Mouse (Mus musculus) c-Kit-positive CD71-positive TER-119-positive erythroid progenitor cells, embryonic 14.5 days (primary cell): ENCODE measurements around the gene Mlx.

Experiments used
- DNase-seq: peaks from one replicate; pipeline ENCODE4 v3.0.0-alpha.2; 2013; ENCODE audit warnings: low spot score

Mlx gene

GRCm38 (mm10) chr11:101065002-101065401 is 22.1 kb upstream of the Mlx start:
- no peak for DNase-seq

DNA sequence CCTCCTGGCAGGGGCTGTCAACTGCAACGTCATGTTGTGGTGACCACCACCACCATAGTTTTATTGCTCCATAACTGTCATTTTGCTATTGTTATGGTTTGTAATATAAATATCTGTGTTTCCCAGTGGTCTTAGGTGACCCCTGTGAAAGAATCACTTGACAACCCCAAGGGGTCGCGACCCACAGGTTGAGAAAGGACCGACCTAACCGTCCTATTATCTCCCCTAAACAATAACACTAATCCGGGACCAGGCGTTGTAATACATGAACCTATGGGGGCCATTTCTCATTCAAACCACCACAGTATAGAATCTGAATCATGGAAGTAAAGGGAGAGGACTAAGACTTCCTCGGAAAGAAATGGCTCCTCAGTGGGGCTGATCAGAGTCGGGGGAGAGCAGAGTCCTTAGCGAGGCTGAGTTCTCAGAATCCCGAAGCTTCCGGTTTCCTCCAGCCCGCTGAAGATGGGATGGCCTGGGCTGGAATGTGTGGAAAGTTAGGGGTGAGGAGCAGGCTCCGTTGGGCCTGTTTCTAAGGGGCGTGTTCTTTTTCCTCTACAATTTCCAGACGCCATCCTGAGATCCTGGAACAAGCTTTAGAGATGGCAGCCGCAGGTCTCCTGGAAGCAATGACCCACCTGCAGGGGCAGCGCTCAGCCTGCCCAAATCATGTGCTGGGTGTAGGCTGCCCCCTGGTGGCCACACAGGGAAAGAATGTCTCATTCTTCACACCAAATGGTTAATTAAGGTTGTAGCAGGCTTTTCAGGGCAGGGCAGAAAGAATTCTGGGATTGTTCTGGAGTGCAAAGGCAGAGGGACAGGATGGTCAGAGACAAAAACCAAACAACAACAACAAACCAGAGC is 20.3 kb upstream of the Mlx start:
- DNase-seq, result peak; percentile 72

GRCm38 (mm10) chr11:101069391-101070188 is 17.5 kb upstream of the Mlx start, which contains the start of gene Naglu:
Gene Naglu (plus strand): TSS chr11:101070012.
- peak; percentile 82 for DNase-seq

- DNase-seq, result no peak
Measured at GRCm38 (mm10) chr11:101070189-101070527, 16.9 kb upstream of the Mlx start.

GRCm38 (mm10) chr11:101070987-101071386 is 16.1 kb upstream of the Mlx start:
- DNase-seq, result no peak

GRCm38 (mm10) chr11:101071810-101072428 is 15.2 kb upstream of the Mlx start:
- DNase-seq, result no peak

- DNase-seq, result no peak
Measured at GRCm38 (mm10) chr11:101078121-101078520, 9.0 kb upstream of the Mlx start, which contains the start of gene Hsd17b1. Gene Hsd17b1 (plus strand): TSS chr11:101078411.

DNA sequence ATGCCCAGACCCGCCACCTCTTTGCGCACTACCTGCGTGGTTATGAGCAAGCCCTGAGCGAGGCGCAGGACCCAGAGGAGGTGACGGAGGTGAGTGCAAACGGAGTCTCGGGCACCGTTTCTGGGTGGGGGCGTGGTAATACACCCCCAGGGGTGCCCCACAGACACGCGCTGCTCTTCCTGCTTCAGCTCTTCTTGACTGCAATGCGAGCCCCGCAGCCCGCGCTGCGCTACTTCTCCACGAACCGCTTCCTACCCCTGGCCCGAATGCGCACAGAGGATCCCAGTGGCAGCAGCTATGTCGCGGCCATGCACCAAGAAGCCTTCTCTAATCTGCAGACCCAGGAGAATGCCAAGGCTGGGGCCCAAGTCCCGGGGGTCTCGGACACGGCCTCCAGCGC is 7.3 kb upstream of the Mlx start:
- no peak for DNase-seq

DNA sequence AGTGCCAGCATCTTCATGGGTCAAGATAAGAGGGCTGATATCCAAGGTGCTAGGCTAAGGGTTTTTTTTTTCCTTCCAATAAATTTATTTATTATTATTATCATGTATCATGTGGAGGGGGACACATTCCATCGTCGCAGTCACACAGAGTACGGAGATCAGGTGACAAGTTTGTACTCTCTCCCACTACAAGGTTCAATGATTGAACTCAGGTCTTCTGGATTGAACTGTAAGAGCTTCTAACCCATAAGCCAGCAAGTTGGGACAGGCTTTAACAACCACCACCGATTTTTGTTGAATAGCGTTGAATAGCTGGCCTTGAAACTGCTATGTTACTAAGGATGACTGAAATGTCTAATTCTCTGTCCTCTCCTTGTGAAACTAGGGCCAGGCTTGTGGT is 6.7 kb upstream of the Mlx start:
- no peak for DNase-seq

GRCm38 (mm10) chr11:101081659-101082058 is 5.4 kb upstream of the Mlx start:
- DNase-seq, result no peak

GRCm38 (mm10) chr11:101082208-101083082 is 4.6 kb upstream of the Mlx start, which contains the start of gene Coasy:
Gene Coasy (plus strand): TSS chr11:101082565.
- peak; percentile 86 for DNase-seq

DNA sequence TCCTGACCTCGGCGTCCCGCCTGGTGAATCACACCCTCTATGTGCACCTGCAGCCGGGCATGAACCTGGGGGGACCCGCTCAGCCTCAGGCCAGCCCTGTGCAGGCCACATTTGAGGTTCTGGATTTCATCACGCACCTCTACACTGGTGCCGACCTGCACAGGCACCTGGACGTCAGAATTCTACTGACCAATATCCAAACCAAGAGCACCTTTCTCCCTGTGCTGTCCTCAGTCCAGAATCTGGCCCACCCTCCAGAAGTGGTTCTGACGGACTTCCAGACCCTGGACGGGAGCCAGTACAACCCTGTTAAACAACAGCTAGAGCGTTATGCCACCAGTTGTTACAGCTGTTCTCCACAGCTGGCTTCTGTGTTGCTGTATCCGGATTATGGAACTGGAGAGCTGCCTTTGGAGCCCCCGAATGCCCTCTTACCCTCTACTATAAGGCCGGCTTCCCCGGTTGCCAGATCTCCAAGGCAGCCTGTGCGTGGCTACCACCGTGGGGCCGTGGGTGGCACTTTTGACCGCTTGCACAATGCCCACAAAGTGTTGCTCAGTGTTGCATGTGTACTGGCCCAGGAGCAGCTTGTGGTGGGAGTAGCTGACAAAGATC is 3.9 kb upstream of the Mlx start:
- DNase-seq, result no peak

DNA sequence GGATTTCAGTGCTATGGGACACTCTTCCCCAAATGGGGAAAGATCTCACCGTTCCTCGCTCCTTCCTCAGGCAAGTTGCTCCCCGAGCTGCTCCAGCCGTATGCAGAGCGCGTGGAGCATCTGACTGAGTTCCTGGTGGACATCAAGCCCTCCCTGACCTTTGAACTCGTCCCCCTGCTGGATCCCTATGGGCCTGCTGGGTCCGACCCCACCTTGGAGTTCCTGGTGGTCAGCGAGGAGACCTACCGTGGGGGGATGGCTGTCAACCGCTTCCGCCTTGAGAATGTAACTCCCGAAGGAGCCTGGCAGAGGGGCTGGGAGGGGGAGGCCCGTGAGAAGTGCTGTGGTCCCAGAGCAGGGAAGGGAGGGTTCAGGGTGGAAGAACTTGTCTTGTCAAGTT is 2.8 kb upstream of the Mlx start:
- DNase-seq, result no peak

- no peak for DNase-seq
Measured at GRCm38 (mm10) chr11:101084811-101085210, 2.3 kb upstream of the Mlx start.

- DNase-seq, result no peak
Measured at GRCm38 (mm10) chr11:101085617-101086322, 1.3 kb upstream of the Mlx start.

GRCm38 (mm10) chr11:101086323-101086674 is 778 bp upstream of the Mlx start:
- DNase-seq, result no peak

- no peak for DNase-seq
Measured at GRCm38 (mm10) chr11:101087682-101088055, 592 bp downstream of the Mlx start.

DNA sequence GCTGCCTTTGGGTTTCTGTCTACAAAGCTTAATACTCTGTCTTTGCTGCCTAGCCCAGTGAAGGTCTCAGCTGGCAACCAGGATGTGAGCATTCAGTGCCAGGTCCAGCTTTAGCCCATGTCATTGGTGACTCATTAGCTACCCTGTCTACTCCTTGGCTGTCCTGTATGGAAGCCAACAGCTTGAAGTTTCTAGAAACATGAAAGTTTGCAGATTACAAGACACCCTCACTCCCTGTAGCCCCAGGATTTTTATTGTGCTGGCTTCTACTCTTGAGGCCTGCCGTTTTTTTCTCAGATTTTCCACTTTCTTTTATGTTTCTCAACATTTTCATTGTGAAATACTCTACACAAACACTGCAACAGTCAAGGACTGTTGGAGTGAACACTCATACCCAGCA is 2.9 kb downstream of the Mlx start:
- DNase-seq, result no peak

DNA sequence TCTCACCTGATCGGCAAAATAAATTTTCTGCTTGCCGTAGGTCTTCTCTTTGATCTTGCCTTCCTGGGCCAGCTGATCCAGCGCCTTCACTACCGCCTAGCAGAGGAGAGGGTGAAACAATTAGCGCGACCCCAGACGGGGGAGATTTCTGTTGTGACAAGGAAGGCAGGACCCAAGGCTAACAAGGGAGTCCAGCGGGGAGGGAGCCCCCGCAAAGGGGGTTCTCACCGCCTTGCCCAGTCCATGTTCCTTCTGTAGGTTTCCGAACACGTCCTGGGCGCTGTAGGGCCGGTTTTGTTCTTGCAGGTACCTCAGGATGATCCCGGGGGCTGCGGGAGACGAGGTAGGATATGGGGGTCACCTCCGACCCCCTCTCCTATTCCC is 7.8 kb downstream of the Mlx start:
- DNase-seq, result peak; percentile 32

DNA sequence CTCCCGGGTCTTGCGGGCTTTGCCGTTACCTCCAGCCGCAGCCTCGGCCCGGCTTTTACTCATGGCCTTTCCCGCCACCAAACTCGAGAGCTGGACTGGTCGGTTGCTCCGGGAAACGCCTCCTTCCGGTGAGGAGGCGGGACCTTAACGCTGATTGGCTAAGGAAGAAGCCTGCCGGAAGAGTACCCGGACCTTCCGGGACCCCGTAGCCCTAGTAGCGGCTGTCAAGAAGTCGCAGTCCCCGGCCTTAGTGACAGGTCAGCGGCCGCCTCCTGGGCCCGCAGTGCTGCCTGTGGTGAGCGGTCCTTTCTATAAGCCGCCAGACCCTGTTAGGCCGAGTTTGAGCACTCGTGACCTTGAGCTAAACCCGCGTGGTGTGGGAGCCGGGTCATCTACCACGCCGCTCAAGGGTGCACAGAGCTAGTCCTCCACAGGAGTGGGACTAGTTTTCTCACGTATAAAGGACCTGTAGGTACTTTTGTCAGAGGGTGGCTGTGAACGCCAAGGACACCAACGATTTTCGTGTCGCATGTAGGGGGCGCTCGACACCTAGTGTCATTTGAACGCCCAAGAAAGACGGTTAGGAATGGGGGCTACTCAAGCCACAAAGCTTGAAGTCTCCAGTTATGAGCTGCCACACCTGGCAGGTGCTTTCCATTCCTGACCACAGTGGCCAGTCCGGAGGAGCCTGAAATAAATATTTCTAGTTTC is 8.4 kb downstream of the Mlx start, which contains the start of gene Psmc3ip:
Gene Psmc3ip, minus strand, starts transcription at position 123 of the 711 bp plus-strand sequence.
- DNase-seq, result peak; percentile 96
